Mouse (Mus musculus) stomach, postnatal 0 days (tissue): ENCODE measurements around the gene Zrsr1.

ENCODE experiments used
- CTCF ChIP-seq: IDR thresholded peaks from 2 replicates; pipeline ENCODE4 v1.5.1; 2016; ENCODE audit warnings: antibody characterized with exemption, low read depth, mild to moderate bottlenecking, moderate library complexity
- EP300 ChIP-seq: optimal IDR thresholded peaks from 2 replicates; pipeline ENCODE3; 2016; ENCODE audit warnings: antibody characterized with exemption

- TF ChIP-seq CTCF (no peak), EP300 (no peak)
These were observed 51.4 kb downstream of the Zrsr1 start for GRCm38 (mm10) chr11:23023155-23023554.
